Mouse (Mus musculus) myocyte (in vitro differentiated cells): Measurements from ENCODE around the gene Gm382. TPM values are rescaled to one million over a fixed set of nuclear protein-coding genes. Genes with fewer than 3 reads are reported as not detected.

Experiments
- H3K27me3 ChIP-seq: one replicate; pipeline ENCODE4 v1.6.1; 2011; ENCODE audit not compliant: control insufficient read depth, insufficient read depth, insufficient read length
- H3K36me3 ChIP-seq: one replicate; pipeline ENCODE4 v1.6.1; 2011; ENCODE audit not compliant: control insufficient read depth, insufficient read depth
- H3K4me2 ChIP-seq: one replicate; pipeline ENCODE4 v1.6.1; 2011; ENCODE audit warnings: low read depth, control low read depth
- H3K4me3 ChIP-seq: one replicate; pipeline ENCODE4 v1.5.1; 2011; ENCODE audit warnings: mild to moderate bottlenecking, control low read depth, moderate library complexity
- H3K79me2 ChIP-seq: one replicate; pipeline ENCODE4 v1.6.1; 2011; ENCODE audit not compliant: control insufficient read depth, insufficient read depth
- H3ac ChIP-seq: one replicate; pipeline ENCODE4 v1.6.1; 2011; ENCODE audit not compliant: control insufficient read depth, insufficient read length
- CEBPB ChIP-seq: IDR thresholded peaks from 2 replicates; pipeline ENCODE4 v1.6.1; 2011; ENCODE audit warnings: mild to moderate bottlenecking, moderate library complexity; ENCODE audit not compliant: poor library complexity, insufficient read depth, severe bottlenecking
- MYOD1 ChIP-seq, 3 experiments: IDR thresholded peaks; one replicate each; pipeline ENCODE4 v1.6.1; 2011; ENCODE audit warnings: control low read depth in 2 of 3, low read depth in 2 of 3, mild to moderate bottlenecking in 2 of 3, moderate library complexity in 1 of 3; ENCODE audit not compliant: insufficient read length in 2 of 3, control insufficient read depth in 1 of 3
- polyA plus RNA-seq: library from polyadenylated mRNA; unstranded; fragments of >200 nt; fragmentation: generic; extraction: Trizol; gene quantifications from one replicate; pipeline ENCODE4 v1.2.1, GENCODE M21; 2012; ENCODE audit warnings: missing spikeins

The Gm382 gene
- polyA plus RNA-seq, 1 experiment = not detected

DNA sequence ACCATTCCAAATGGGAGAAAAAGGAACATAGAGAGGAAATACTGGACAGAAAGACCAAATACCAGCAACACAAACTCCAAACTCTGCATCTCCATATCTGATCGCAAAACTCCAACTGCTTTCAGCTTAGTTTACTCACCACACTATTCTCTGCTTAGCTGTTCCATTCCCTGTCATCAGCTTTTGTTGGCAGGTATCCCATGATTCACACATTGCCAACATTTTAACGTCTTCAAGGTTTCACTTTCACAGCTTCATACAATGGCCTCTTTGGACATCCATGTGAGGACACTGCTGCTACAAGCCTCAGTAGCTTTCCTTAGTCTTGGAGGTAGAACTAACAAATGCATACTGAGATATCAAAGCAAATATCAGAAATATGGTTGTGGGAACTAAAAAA lies 64.6 kb downstream of the Gm382 start:
- Histone ChIP-seq H3K4me2 (peak overlapping the region; percentile 24), H3ac (no peak overlapping the region), H3K79me2 (no peaks in the 10 kb centered on the region), H3K27me3 (no peaks in the 10 kb centered on the region), H3K4me3 (no peak overlapping the region), H3K36me3 (no peaks in the 10 kb centered on the region)
- TF ChIP-seq MYOD1 (IDR thresholded peaks at IDR 0.05; ENCODE audit: control insufficient read depth in 1 of 3, insufficient read length in 2 of 3, low read depth in 2 of 3) = no peak
- 0 out of 2 replicates have a peak, but pooled peaks have one; percentile 11 for TF ChIP-seq CEBPB

Other genes with a start within 250 kb of the Gm382 start
- gene 4932411N23Rik, start 224.1 kb upstream of the Gm382 start, polyA plus RNA-seq = not detected